Mouse (Mus musculus) megakaryocyte, embryonic 14.5 days (primary cell): ENCODE data around the gene Ece1.

Experiments
- FLI1 ChIP-seq: IDR thresholded peaks from 2 replicates; pipeline ENCODE4 v1.6.1; 2012; ENCODE audit warnings: low read length, inconsistent platforms, mixed read lengths
- GATA1 ChIP-seq: IDR thresholded peaks from 3 replicates; pipeline ENCODE4 v1.6.1; 2012; ENCODE audit warnings: mixed read lengths, low read length, inconsistent platforms, borderline replicate concordance

DNA sequence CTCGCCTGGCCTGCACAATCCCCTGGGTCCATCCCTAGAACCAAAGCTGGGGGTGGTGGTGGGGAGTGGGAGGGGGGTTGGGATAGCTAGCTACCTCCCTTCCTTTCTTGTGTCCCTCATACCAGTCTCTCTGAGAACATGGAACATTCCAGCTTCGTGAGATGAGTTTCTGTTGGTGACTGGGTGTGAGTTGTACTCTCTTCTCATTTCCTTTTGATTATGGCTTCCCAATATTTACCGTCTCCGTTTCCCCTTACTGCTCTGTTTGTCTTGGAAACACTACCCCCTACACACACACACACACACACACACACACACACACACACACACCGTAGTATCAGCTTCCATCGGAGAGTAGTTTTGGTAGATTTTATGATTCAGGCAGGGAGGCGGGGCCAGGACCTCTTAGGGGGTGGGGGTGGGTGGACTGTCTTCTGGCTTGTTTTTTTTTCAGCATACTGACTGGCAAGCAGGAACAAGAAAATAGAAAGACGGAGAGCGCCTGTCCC lies 68.5 kb downstream of the Ece1 start:
- TF ChIP-seq FLI1 (no peak), GATA1 (no peak)
